Mouse (Mus musculus) forebrain, postnatal 0 days (tissue): Measurements from ENCODE around the gene Clstn2. TPM values are rescaled to one million over a fixed set of nuclear protein-coding genes. Genes with fewer than 3 reads are reported as not detected.
A peak's percentile ranks its signal among the peaks of the same experiment; 100 is the strongest.

ENCODE experiments used
- ATAC-seq: fragments of 200-750 bp; cut with Nextera tagmentation; 2 replicates; pipeline ENCODE4 v1.8.0; 2017; ENCODE audit warnings: mild to moderate bottlenecking, moderate library complexity
- DNase-seq: peaks from one replicate; pipeline ENCODE4 v3.0.0-alpha.2; 2015
- H3K27ac ChIP-seq: fragments of 300-500 bp; sonication (generic); 2 replicates; pipeline ENCODE4 v1.5.1; 2014; ENCODE audit warnings: low read depth, mild to moderate bottlenecking, antibody characterized with exemption, low read length, moderate library complexity, mixed read lengths
- H3K27me3 ChIP-seq: fragments of 300-500 bp; sonication (generic); 2 replicates; pipeline ENCODE4 v1.6.1; 2014; ENCODE audit warnings: mild to moderate bottlenecking, low read length, mixed read lengths; ENCODE audit not compliant: insufficient read depth
- H3K36me3 ChIP-seq: fragments of 300-500 bp; sonication (generic); 2 replicates; pipeline ENCODE4 v1.6.1; 2014; ENCODE audit warnings: mild to moderate bottlenecking, moderate library complexity; ENCODE audit not compliant: insufficient read depth
- H3K4me1 ChIP-seq: fragments of 300-500 bp; sonication (generic); 2 replicates; pipeline ENCODE4 v1.6.1; 2014; ENCODE audit warnings: antibody characterized with exemption; ENCODE audit not compliant: insufficient read depth
- H3K4me2 ChIP-seq: fragments of 300-500 bp; sonication (generic); 2 replicates; pipeline ENCODE4 v1.6.1; 2014; ENCODE audit warnings: low read depth, mild to moderate bottlenecking, moderate library complexity
- H3K4me3 ChIP-seq: fragments of 300-500 bp; sonication (generic); 2 replicates; pipeline ENCODE4 v1.5.1; 2014; ENCODE audit warnings: low read depth, low read length, mixed read lengths
- H3K9ac ChIP-seq: fragments of 300-500 bp; sonication (generic); 2 replicates; pipeline ENCODE4 v1.6.1; 2014; ENCODE audit warnings: mild to moderate bottlenecking
- H3K9me3 ChIP-seq: fragments of 300-500 bp; sonication (generic); 2 replicates; pipeline ENCODE4 v1.6.1; 2016; ENCODE audit warnings: low read length
- CTCF ChIP-seq: sonication (generic); IDR thresholded peaks from 2 replicates; pipeline ENCODE4 v1.5.1; 2016; ENCODE audit warnings: antibody characterized with exemption, control low read depth, low read depth
- WGBS: fragments of 180-500 bp; shearing (Covaris S2); extraction: QIAGEN DNeasy Blood & Tissue Kit; methylation state at CpG from one replicate; pipeline ENCODE4 v1.1.7; 2014; 5-methylcytosine and 5-hydroxymethylcytosine counted together
- polyA plus RNA-seq: library from polyadenylated mRNA; unstranded; fragments of >200 nt; fragmentation: Nextera tagmentation; extraction: Ambion mirVana; gene quantifications from 2 replicates; pipeline ENCODE4 v1.2.1, GENCODE M21; 2015
- total RNA-seq: library from RNA; depleted of rRNA; stranded (reverse); fragments of >200 nt; gene quantifications from 2 replicates; pipeline ENCODE4 v1.2.3, GENCODE M21; 2014

The Clstn2 gene
- total and polyA plus RNA-seq, 2 experiments from 2014 or later: 13.0 to 58.7 TPM

DNA sequence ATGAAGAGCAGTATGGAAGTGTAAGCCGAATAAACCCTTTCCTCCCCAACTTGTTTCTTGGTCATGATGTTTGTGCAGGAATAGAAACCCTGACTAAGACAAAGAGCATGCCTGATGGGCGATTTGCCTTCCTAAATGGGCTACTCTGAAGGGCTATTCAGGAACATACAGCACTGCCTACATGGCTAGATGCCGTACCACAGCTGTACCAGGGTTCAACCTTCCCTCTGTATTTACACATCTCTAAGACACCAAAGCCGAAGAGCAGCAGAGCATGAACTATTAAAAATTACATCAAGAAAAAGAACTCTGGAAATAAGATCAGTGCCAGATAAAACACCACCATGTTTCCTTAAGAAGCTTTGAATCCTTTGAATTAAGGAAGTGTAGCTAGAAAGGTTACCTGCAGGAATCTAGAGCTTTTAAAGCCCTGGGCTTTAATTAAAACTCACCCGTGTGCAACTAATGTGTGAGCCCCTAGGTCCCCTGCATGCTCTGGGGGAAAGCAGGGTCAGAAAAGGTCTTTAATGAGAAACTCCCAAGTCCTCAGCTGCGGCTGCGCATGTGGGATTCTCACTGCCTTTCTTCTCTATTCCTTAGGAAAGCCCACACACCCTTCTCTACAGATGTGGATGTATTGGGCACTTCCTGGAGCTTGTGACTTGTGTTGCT, 277.2 kb downstream of the Clstn2 start:
- no peak overlapping the region for H3K27ac ChIP-seq
- no peak overlapping the region for H3K4me2 ChIP-seq
- TF ChIP-seq CTCF: no peak
- H3K9me3 ChIP-seq: no peaks in the 10 kb centered on the region
- H3K9ac ChIP-seq: no peak overlapping the region
- ATAC-seq: no peak
- no peaks in the 10 kb centered on the region for H3K4me1 ChIP-seq
- 54% methylated on average over 6 of the region's 7 CpGs for WGBS
- H3K4me3 ChIP-seq: no peak overlapping the region
- no peaks in the 10 kb centered on the region for H3K36me3 ChIP-seq
- no peak for DNase-seq
- no peaks in the 10 kb centered on the region for H3K27me3 ChIP-seq

DNA sequence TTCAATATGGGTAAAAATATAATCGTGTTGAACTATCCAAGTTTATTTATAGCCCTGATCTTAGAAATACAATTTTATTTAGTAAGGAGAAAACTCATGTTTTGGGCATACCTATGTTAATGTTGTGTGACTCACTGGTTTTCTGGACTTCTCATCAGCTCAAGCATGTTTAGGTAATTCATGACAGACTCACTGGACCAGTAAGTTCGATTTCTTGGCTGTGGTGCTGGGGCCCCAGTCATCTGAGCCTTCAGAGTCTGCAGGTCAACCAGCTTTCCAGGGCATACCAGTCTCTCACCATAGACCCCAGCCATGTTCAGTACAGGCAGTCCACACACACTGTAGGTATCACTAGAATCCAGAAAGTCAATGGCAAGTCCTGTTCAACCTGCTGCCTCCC, 279.3 kb downstream of the Clstn2 start:
- H3K27me3 ChIP-seq: no peaks in the 10 kb centered on the region
- H3K9ac ChIP-seq: no peak overlapping the region
- no peaks in the 10 kb centered on the region for H3K9me3 ChIP-seq
- no peaks in the 10 kb centered on the region for H3K36me3 ChIP-seq
- no peak for TF ChIP-seq CTCF
- ATAC-seq (no peak), DNase-seq (no peak)
- no peak overlapping the region for H3K4me2 ChIP-seq
- WGBS: 82% methylated on average over 2 of the region's 2 CpGs
- H3K27ac ChIP-seq: no peak overlapping the region
- H3K4me1 ChIP-seq: no peaks in the 10 kb centered on the region
- H3K4me3 ChIP-seq: no peak overlapping the region

GRCm38 (mm10) chr9:97746574-97746973, 286.4 kb downstream of the Clstn2 start:
- H3K4me2 ChIP-seq: no peak overlapping the region
- H3K9ac ChIP-seq: no peak overlapping the region
- no peaks in the 10 kb centered on the region for H3K9me3 ChIP-seq
- no peak overlapping the region for H3K4me3 ChIP-seq
- H3K4me1 ChIP-seq: no peaks in the 10 kb centered on the region
- no peaks in the 10 kb centered on the region for H3K27me3 ChIP-seq
- TF ChIP-seq CTCF: no peak
- ATAC-seq (no peak), DNase-seq (no peak)
- WGBS: 54% methylated on average over 2 of the region's 2 CpGs
- H3K36me3 ChIP-seq: no peaks in the 10 kb centered on the region
- no peak overlapping the region for H3K27ac ChIP-seq

DNA sequence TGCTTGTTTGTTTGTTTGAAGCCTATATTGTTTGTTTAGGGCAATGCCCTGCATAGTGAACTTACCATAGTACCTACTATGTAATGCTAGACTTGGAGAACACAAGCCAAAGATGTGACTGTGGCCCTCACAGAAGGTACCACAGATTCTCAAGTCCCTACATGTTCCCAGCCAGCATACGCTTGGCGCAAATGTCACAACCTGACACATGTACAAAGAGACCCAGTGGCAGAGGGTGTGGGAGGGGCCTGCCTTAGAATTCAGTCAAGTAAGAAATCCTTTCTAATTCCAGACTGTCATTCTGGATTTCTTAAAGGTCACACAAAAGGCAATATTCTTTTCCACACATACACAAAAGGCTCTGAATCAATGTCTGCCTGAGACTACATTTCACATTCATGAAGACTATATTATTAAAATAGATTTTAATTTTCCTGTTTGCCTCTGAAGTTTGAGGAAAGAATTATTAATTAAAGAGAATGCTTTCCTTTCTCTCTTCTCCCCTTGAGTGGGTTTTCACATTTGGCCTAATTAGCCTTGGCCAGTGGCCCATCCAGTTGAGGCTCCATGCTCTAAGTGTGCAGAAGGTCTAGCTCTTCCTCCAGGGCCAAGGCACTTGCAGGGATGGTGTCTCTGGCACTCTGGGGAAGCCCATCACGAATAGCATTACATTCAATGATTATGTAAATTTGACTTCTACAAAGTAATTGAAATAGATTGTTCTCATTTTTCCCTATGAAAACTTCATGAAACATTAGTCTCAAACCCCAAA, 305.1 kb downstream of the Clstn2 start:
- H3K36me3 ChIP-seq: no peaks in the 10 kb centered on the region
- ATAC-seq: no peak
- no peak overlapping the region for H3K4me3 ChIP-seq

DNA sequence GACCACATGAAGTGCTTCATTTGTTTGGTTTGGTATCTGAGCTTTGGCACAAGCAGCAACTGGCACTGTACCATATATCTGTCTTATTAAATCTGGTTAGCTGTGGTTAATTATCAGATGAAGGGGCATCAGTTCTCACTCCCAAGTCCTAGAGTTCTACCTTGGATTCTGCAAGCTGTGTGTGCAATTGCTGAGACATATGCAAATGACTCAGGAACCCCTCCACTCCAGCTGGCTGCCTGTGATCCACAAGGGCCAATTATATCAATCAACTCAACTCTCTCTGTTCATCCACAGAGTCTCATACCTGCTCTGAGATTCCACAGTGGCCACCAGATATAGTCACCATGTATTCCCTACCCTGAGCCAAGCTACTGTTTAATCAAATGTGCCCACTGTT, 315.3 kb downstream of the Clstn2 start:
- Histone ChIP-seq H3K9ac (no peak overlapping the region), H3K36me3 (no peaks in the 10 kb centered on the region), H3K4me3 (no peak overlapping the region), H3K4me1 (no peaks in the 10 kb centered on the region), H3K4me2 (no peak overlapping the region), H3K27ac (no peak overlapping the region), H3K9me3 (no peaks in the 10 kb centered on the region), H3K27me3 (no peaks in the 10 kb centered on the region)
- TF ChIP-seq CTCF: no peak
- DNase-seq (no peak), ATAC-seq (no peak)

More for the DNA sequence above, 305.1 kb downstream of the Clstn2 start:
- Histone ChIP-seq H3K27ac (no peak overlapping the region), H3K4me2 (no peak overlapping the region), H3K9me3 (no peaks in the 10 kb centered on the region), H3K27me3 (no peaks in the 10 kb centered on the region), H3K4me1 (no peaks in the 10 kb centered on the region), H3K9ac (no peak overlapping the region)
- no peak for DNase-seq
- TF ChIP-seq CTCF: no peak
- 33% methylated on average over 3 of the region's 3 CpGs for whole genome bisulfite sequencing

GRCm38 (mm10) chr9:97717005-97717404, 316.0 kb downstream of the Clstn2 start:
- Histone ChIP-seq H3K4me1 (no peaks in the 10 kb centered on the region), H3K4me3 (no peak overlapping the region), H3K27me3 (no peaks in the 10 kb centered on the region), H3K9me3 (no peaks in the 10 kb centered on the region), H3K9ac (no peak overlapping the region), H3K4me2 (no peak overlapping the region), H3K36me3 (no peaks in the 10 kb centered on the region), H3K27ac (no peak overlapping the region)
- peak; percentile 51; the same call in 1 of the 2 replicates for ATAC-seq
- 32% methylated on average over 7 of the region's 7 CpGs for WGBS
- peak; percentile 49 for DNase-seq
- TF ChIP-seq CTCF: no peak

DNA sequence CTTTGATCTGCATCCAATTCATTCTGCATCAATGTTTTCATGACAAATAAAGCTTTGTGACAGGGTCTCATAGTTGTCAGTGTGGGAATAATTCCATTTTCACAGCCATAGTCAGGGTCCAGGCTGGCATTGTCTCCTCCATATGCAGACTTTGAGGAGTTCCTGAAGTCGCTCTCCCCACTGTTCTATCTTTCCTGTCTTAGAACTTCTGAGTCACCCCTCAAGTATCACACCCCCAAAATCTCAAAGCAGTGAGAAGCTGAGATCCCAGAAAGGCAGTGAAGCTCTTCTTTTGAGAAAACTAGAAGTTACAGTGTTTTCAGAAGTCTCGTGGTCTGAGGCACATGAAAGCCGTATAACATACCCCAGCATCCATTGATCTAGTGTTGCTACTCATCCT, 320.1 kb downstream of the Clstn2 start:
- ATAC-seq: no peak
- no peak overlapping the region for H3K4me3 ChIP-seq
- no peak overlapping the region for H3K9ac ChIP-seq
- WGBS: 90% methylated on average over 3 of the region's 3 CpGs
- no peak for TF ChIP-seq CTCF
- no peaks in the 10 kb centered on the region for H3K4me1 ChIP-seq
- DNase-seq: no peak
- H3K9me3 ChIP-seq: no peaks in the 10 kb centered on the region
- no peak overlapping the region for H3K27ac ChIP-seq
- H3K4me2 ChIP-seq: no peak overlapping the region
- no peaks in the 10 kb centered on the region for H3K27me3 ChIP-seq
- no peaks in the 10 kb centered on the region for H3K36me3 ChIP-seq
